Mouse (Mus musculus) forebrain, embryonic 10.5 days (tissue): ENCODE results near the gene Kin. TPM values are rescaled to one million over a fixed set of nuclear protein-coding genes. Genes with fewer than 3 reads are reported as not detected.

Source experiments
- DNase-seq: peaks from one replicate; pipeline ENCODE4 v3.0.0-alpha.2; 2017; ENCODE audit warnings: low spot score; ENCODE audit errors: extremely low spot score
- H3K27ac ChIP-seq: fragments of 300-500 bp; sonication (generic); 2 replicates; pipeline ENCODE4 v1.5.1; 2016; ENCODE audit warnings: mild to moderate bottlenecking
- H3K27me3 ChIP-seq: fragments of 300-500 bp; sonication (generic); 2 replicates; pipeline ENCODE4 v1.6.1; 2016; ENCODE audit warnings: mild to moderate bottlenecking; ENCODE audit not compliant: poor library complexity, severe bottlenecking
- H3K36me3 ChIP-seq: fragments of 300-500 bp; sonication (generic); replicated peaks from 2 replicates; pipeline ENCODE4 v1.6.1; 2016; ENCODE audit warnings: mild to moderate bottlenecking, moderate library complexity
- H3K4me1 ChIP-seq: fragments of 300-500 bp; sonication (generic); 2 replicates; pipeline ENCODE4 v1.6.1; 2016
- H3K4me3 ChIP-seq: fragments of 300-500 bp; sonication (generic); 2 replicates; pipeline ENCODE4 v1.5.1; 2016; ENCODE audit warnings: mild to moderate bottlenecking, moderate library complexity
- H3K9me3 ChIP-seq: fragments of 300-500 bp; sonication (generic); 2 replicates; pipeline ENCODE4 v1.6.1; 2016; ENCODE audit warnings: mild to moderate bottlenecking, moderate library complexity
- WGBS: fragments of 180-500 bp; shearing (Covaris S2); methylation state at CpG from one replicate; pipeline ENCODE4 v1.1.7; 2016; 5-methylcytosine and 5-hydroxymethylcytosine counted together
- polyA plus RNA-seq: library from polyadenylated mRNA; unstranded; fragments of >200 nt; fragmentation: Nextera tagmentation; extraction: Ambion mirVana; gene quantifications from 2 replicates; pipeline ENCODE4 v1.2.1, GENCODE M21; 2016

The Kin gene
- 39.1 and 39.8 TPM in 2 replicates for polyA plus RNA-seq

- Histone ChIP-seq H3K36me3 (peaks cover 40% of the 10 kb centered on the region), H3K9me3 (no peaks in the 10 kb centered on the region), H3K27me3 (no peaks in the 10 kb centered on the region), H3K4me3 (peak within 1 kb of the TSS; percentile 93), H3K27ac (peak within 1 kb of the TSS; percentile 98), H3K4me1 (peaks cover 31% of the 10 kb centered on the region)
- under 1% methylated on average over 61 of the region's 61 CpGs for WGBS
- peak; percentile 97 for DNase-seq
These were observed at the start of gene Kin, which contains the start of gene Atp5c1 for GRCm38 (mm10) chr2:10080310-10081010. Gene Kin (plus strand): TSS chr2:10080593. Gene Atp5c1 (minus strand): TSS chr2:10080510.

GRCm38 (mm10) chr2:10033684-10034083, 46.7 kb upstream of the Kin start:
- Histone ChIP-seq H3K4me3 (no peak overlapping the region), H3K27me3 (no peaks in the 10 kb centered on the region), H3K36me3 (peaks cover 5% of the 10 kb centered on the region), H3K9me3 (no peaks in the 10 kb centered on the region), H3K4me1 (no peaks in the 10 kb centered on the region), H3K27ac (no peak overlapping the region)
- WGBS, result 83% methylated on average over 4 of the region's 4 CpGs
- DNase-seq, result no peak

- no peak overlapping the region for H3K27ac ChIP-seq
- H3K4me1 ChIP-seq, result no peaks in the 10 kb centered on the region
- WGBS, result 94% methylated on average over 3 of the region's 3 CpGs
- H3K27me3 ChIP-seq, result no peaks in the 10 kb centered on the region
- no peak overlapping the region for H3K4me3 ChIP-seq
- peaks cover 18% of the 10 kb centered on the region for H3K36me3 ChIP-seq
- no peak for DNase-seq
- H3K9me3 ChIP-seq, result no peaks in the 10 kb centered on the region
These were observed 45.4 kb upstream of the Kin start for GRCm38 (mm10) chr2:10034976-10035375.

- Histone ChIP-seq H3K4me1 (peaks cover 22% of the 10 kb centered on the region), H3K27ac (peak overlapping the region; percentile 93), H3K4me3 (peak overlapping the region; percentile 95), H3K9me3 (no peaks in the 10 kb centered on the region), H3K27me3 (no peaks in the 10 kb centered on the region), H3K36me3 (no peaks in the 10 kb centered on the region)
- under 1% methylated on average over 47 of the region's 47 CpGs for WGBS
- DNase-seq, result peak; percentile 37
These were observed 32.5 kb upstream of the Kin start for GRCm38 (mm10) chr2:10047758-10048436.

- no peaks in the 10 kb centered on the region for H3K27me3 ChIP-seq
- no peaks in the 10 kb centered on the region for H3K9me3 ChIP-seq
- peaks cover 4% of the 10 kb centered on the region for H3K36me3 ChIP-seq
- peaks cover 22% of the 10 kb centered on the region for H3K4me1 ChIP-seq
- WGBS, result under 1% methylated on average over 36 of the region's 36 CpGs
- peak within 1 kb of the TSS; percentile 95 for H3K4me3 ChIP-seq
- H3K27ac ChIP-seq, result peak within 1 kb of the TSS; percentile 93
- peak; percentile 91 for DNase-seq
These were observed 31.9 kb upstream of the Kin start, which contains the start of gene Taf3 for GRCm38 (mm10) chr2:10048461-10048860. Gene Taf3 (minus strand): TSS chr2:10048596.

GRCm38 (mm10) chr2:10049456-10049855, 30.9 kb upstream of the Kin start:
- no peak for DNase-seq
- Histone ChIP-seq H3K4me3 (peak overlapping the region; percentile 95), H3K36me3 (peaks cover 12% of the 10 kb centered on the region), H3K4me1 (peaks cover 22% of the 10 kb centered on the region), H3K27me3 (no peaks in the 10 kb centered on the region), H3K9me3 (no peaks in the 10 kb centered on the region), H3K27ac (0 out of 2 replicates have a peak overlapping the region, but pooled peaks have one; percentile 93)
- 22% methylated on average over 10 of the region's 10 CpGs for WGBS

- DNase-seq, result no peak
- 92% methylated on average over 3 of the region's 3 CpGs for WGBS
These were observed 29.5 kb upstream of the Kin start for GRCm38 (mm10) chr2:10050878-10051277.

GRCm38 (mm10) chr2:10051996-10052395, 28.4 kb upstream of the Kin start:
- H3K9me3 ChIP-seq, result no peaks in the 10 kb centered on the region
- 98% methylated on average over 1 of the region's 1 CpGs for WGBS
- no peaks in the 10 kb centered on the region for H3K27me3 ChIP-seq
- peaks cover 38% of the 10 kb centered on the region for H3K36me3 ChIP-seq
- no peak overlapping the region for H3K27ac ChIP-seq
- DNase-seq, result no peak
- no peak overlapping the region for H3K4me3 ChIP-seq
- H3K4me1 ChIP-seq, result peaks cover 15% of the 10 kb centered on the region

More at GRCm38 (mm10) chr2:10050878-10051277, 29.5 kb upstream of the Kin start:
- Histone ChIP-seq H3K27me3 (no peaks in the 10 kb centered on the region), H3K4me3 (no peak overlapping the region), H3K4me1 (peaks cover 22% of the 10 kb centered on the region), H3K27ac (no peak overlapping the region), H3K36me3 (peaks cover 27% of the 10 kb centered on the region), H3K9me3 (no peaks in the 10 kb centered on the region)

- Histone ChIP-seq H3K27me3 (no peaks in the 10 kb centered on the region), H3K36me3 (peaks cover 98% of the 10 kb centered on the region), H3K9me3 (no peaks in the 10 kb centered on the region), H3K27ac (no peak overlapping the region), H3K4me3 (no peak overlapping the region), H3K4me1 (no peaks in the 10 kb centered on the region)
- WGBS, result 89% methylated on average over 5 of the region's 5 CpGs
- DNase-seq, result no peak
These were observed 21.6 kb upstream of the Kin start for GRCm38 (mm10) chr2:10058836-10059235.

- no peak for DNase-seq
- no peak overlapping the region for H3K27ac ChIP-seq
- WGBS, result 93% methylated on average over 7 of the region's 7 CpGs
- peaks cover 84% of the 10 kb centered on the region for H3K36me3 ChIP-seq
- H3K9me3 ChIP-seq, result no peaks in the 10 kb centered on the region
- no peaks in the 10 kb centered on the region; the same call in 1 of the 2 replicates for H3K4me1 ChIP-seq
- H3K27me3 ChIP-seq, result no peaks in the 10 kb centered on the region
- no peak overlapping the region for H3K4me3 ChIP-seq
These were observed 8.6 kb upstream of the Kin start for GRCm38 (mm10) chr2:10071751-10072150.

GRCm38 (mm10) chr2:10074470-10074869, 5.9 kb upstream of the Kin start:
- Histone ChIP-seq H3K4me3 (no peak overlapping the region), H3K27ac (no peak overlapping the region), H3K27me3 (no peaks in the 10 kb centered on the region), H3K9me3 (no peaks in the 10 kb centered on the region), H3K4me1 (peaks cover 21% of the 10 kb centered on the region), H3K36me3 (peaks cover 62% of the 10 kb centered on the region)
- DNase-seq, result no peak
- WGBS, result 85% methylated on average over 7 of the region's 7 CpGs

GRCm38 (mm10) chr2:10076675-10077074, 3.7 kb upstream of the Kin start:
- Histone ChIP-seq H3K9me3 (no peaks in the 10 kb centered on the region), H3K36me3 (peaks cover 45% of the 10 kb centered on the region), H3K4me1 (peaks cover 28% of the 10 kb centered on the region), H3K27ac (no peak overlapping the region), H3K27me3 (no peaks in the 10 kb centered on the region), H3K4me3 (no peak overlapping the region)
- no peak for DNase-seq
- WGBS, result 97% methylated on average over 8 of the region's 8 CpGs

GRCm38 (mm10) chr2:10079745-10080309, 566 bp upstream of the Kin start:
- peak overlapping the region; percentile 93 for H3K4me3 ChIP-seq
- peak overlapping the region; percentile 98 for H3K27ac ChIP-seq
- DNase-seq, result no peak
- peaks cover 31% of the 10 kb centered on the region for H3K4me1 ChIP-seq
- H3K36me3 ChIP-seq, result peaks cover 40% of the 10 kb centered on the region
- under 1% methylated on average over 28 of the region's 28 CpGs for WGBS
- H3K27me3 ChIP-seq, result no peaks in the 10 kb centered on the region
- H3K9me3 ChIP-seq, result no peaks in the 10 kb centered on the region
